Mouse (Mus musculus): ENCODE results near the gene Aldh3b1. TPM values are rescaled to one million over a fixed set of nuclear protein-coding genes. Genes with fewer than 3 reads are reported as not detected.
A peak's percentile ranks its signal among the peaks of the same experiment; 100 is the strongest.

Gene Aldh3b1
- polyA plus RNA-seq, 1 experiment from 2014 or later: 0.81 TPM

DNA sequence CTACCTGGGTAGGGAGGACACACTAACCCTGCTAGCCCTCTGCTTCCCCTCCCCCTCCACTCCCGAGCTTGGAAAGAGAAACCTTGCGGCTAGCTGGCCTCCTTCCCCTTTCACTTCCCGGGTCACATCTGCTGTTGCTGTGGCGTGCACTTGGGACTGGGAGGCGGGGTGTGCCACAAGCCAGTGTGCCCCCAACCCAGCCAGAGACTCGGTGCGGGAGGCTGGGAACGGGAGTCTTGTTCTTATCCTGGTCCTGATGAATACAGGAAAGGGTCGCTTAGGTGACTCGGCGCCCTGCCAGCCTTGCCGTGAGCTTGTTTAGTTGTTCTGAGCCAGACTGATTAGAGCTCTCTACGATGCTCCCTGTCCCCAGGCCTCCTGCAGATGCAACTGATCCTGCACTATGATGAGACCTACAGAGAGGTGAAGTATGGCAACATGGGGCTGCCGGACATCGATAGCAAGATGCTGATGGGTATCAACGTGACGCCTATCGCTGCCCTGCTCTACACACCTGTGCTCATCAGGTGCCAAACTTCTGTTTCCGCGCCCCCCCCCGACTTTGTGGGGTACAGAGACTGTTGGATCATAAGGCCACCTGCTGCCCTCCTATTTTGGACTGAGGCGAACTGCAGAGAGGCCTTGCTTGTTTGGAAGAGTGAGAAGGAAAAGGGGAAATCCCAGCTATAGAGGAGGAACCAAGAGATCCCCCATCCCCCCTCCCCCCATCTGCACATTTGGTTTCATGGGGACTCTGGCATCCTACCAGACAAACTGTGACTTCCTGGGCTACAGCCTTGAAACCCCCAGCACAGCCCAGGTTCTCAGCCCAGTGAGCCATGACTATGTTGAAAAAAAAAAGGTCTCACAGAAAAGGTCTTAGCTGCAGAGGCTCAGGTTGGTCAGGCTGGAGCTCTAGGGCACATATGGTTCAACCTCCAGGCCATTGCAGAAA lies 6.6 kb upstream of the Aldh3b1 start:
- Histone ChIP-seq H3K9me3 (no peaks in the 10 kb centered on the region), H3K4me3 (peak overlapping the region; percentile 64), H3K36me3 (replicated peaks) (no peaks in the 10 kb centered on the region), H3K27me3 (replicated peaks; ENCODE audit: low read depth, poor library complexity, severe bottlenecking) (peaks cover 28% of the 10 kb centered on the region), H3K27ac (replicated peaks) (peak overlapping the region; percentile 73), H3K4me1 (peaks cover 17% of the 10 kb centered on the region)
- DNase-seq (ENCODE audit: low spot score): peak; percentile 61
- WGBS: 7% methylated on average over 22 of the region's 22 CpGs

DNA sequence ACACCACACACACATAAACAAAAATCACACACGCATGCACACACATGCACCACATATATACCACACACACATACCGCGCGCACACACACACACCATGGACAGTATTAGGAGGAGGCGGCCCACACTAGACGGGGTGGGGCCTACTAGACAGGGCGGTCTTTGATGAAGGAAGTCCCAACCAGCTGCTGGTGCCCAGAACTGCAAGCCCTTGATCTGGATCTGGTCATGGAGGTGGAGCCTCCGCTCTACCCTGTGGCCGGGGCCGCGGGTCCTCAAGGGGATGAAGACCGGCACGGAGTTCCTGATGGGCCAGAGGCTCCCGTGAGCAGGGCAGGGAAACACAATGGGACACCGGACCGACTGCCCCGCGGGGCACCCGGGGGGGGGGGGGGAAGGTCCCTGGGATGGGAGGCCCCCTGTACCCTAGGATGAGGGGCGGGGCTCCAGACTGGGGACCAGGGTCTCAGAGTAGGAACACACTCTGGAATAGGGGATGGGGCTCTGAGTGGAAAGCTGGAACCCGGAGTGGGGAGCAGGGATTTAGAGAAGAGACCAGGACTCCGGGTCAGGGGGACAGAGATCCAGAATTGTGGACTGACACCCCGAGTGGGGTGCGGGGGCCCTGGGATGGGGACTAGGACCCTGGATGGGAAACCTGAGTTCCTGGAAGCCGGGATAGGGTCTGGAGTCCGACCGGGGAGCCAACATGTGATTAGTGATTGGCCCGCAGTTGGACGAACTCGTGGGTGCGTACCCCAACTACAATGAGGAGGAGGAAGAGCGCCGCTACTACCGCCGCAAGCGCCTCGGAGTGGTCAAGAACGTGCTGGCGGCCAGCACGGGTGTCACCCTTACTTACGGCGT lies 5.7 kb upstream of the Aldh3b1 start, which contains the start of gene Unc93b1:
Gene Unc93b1 (plus strand): TSS at position 155 of the 864 bp plus-strand sequence.
- Histone ChIP-seq H3K9me3 (no peaks in the 10 kb centered on the region), H3K4me1 (peaks cover 22% of the 10 kb centered on the region), H3K27me3 (replicated peaks; ENCODE audit: low read depth, poor library complexity, severe bottlenecking) (peaks cover 31% of the 10 kb centered on the region), H3K4me3 (peak within 1 kb of the TSS; percentile 64), H3K36me3 (replicated peaks) (no peaks in the 10 kb centered on the region), H3K27ac (replicated peaks) (peak within 1 kb of the TSS; percentile 73)
- peak; percentile 75 for DNase-seq (ENCODE audit: low spot score)
- 5% methylated on average over 42 of the region's 42 CpGs for WGBS

DNA sequence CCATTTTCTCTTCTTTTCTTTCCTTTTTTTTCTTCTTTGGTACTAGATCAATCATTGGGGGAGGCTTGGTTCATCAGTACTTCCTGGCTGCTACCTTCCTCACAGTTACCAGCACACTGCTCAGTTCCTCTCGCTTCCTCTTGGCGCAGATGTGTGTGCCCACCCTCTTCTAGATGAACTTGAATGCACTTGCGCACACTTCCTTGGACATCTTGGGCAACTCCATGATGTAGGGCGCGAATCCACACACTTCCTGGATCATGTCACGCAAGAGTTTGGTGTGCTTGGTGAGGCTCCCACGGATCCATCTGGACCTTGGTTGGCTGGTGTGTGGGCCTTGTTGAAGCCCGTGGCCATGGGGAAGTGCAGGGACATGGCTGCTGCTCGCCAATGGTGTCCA lies 2.1 kb upstream of the Aldh3b1 start:
- DNase-seq (ENCODE audit: low spot score): no peak
- Histone ChIP-seq H3K9me3 (no peaks in the 10 kb centered on the region), H3K4me3 (no peak overlapping the region), H3K27me3 (replicated peaks; ENCODE audit: low read depth, poor library complexity, severe bottlenecking) (peaks cover 25% of the 10 kb centered on the region), H3K27ac (replicated peaks) (no peak overlapping the region), H3K4me1 (peaks cover 39% of the 10 kb centered on the region), H3K36me3 (replicated peaks) (no peaks in the 10 kb centered on the region)
- 91% methylated on average over 9 of the region's 9 CpGs for WGBS

DNA sequence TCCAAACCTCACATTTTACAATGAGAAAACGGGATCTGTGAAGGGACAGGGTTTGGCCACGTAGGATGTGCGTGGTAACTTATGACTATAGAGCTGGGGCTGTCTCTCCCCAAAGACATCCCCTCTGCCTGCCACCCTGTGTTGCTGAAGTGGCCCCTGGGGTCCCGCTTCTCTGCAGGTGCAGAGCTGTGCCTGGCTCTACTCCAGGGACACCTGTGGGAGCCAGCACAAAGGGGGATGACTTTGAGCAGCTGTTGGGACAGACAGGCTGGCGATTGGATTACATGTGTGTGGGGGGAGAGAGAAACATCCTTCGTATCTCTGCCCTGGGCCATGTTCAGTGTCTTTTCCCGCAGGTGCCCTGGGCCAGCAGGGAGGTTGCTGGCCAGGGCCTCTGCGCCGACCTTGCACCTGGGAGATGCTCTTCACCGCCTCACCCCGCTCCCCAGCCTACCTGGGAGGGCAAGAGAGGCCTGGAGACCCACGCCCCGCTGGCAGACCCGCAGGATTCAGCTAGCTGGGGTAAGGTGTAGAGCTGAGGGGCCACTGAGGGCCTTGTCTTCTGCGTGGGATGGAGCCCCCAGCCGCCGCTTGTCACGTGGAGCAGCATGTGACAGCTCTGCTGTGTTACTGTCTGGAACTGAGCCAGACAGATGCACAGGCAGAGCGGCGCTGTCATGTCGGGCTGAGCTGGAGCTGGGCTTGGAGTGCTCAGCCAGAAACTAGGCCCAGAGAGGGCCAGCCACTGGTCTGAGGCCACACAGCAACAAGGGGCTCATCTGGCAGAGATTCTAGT lies 852 bp upstream of the Aldh3b1 start:
- H3K27ac ChIP-seq (replicated peaks): peak overlapping the region; percentile 67
- H3K9me3 ChIP-seq: no peaks in the 10 kb centered on the region
- peaks cover 13% of the 10 kb centered on the region; the same call in 1 of the 2 replicates for H3K27me3 ChIP-seq (replicated peaks; ENCODE audit: low read depth, poor library complexity, severe bottlenecking)
- DNase-seq (ENCODE audit: low spot score): no peak
- H3K4me3 ChIP-seq: no peak overlapping the region
- whole genome bisulfite sequencing: 79% methylated on average over 21 of the region's 21 CpGs
- H3K36me3 ChIP-seq (replicated peaks): no peaks in the 10 kb centered on the region
- H3K4me1 ChIP-seq: peaks cover 32% of the 10 kb centered on the region

DNA sequence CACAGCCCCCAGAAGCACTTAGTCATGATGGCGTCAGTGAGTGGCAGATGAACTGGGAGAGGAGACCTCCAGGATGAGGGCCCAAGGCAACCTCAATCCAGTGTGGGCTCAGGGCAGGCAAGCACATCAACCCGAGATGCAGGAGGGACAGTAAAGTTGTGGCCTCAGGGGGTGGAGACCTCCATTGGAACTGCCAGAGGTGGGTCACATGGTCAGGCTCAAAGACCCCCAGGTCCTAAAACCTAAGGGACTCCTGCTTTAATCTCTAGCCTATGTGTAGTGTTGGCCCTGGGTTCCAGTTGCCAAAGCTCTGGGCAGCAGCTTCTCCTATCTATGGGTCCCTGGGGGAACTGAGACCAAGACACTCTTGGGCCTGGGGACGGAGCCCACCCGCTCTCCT lies 829 bp downstream of the Aldh3b1 start:
- 0 out of 2 replicates have a peak, but pooled peaks cover 4% of the 10 kb centered on the region for H3K27me3 ChIP-seq (replicated peaks; ENCODE audit: low read depth, poor library complexity, severe bottlenecking)
- no peak overlapping the region for H3K4me3 ChIP-seq
- DNase-seq (ENCODE audit: low spot score): no peak
- H3K27ac ChIP-seq (replicated peaks): peak overlapping the region; percentile 67; the same call in 1 of the 2 replicates
- H3K36me3 ChIP-seq (replicated peaks): no peaks in the 10 kb centered on the region
- H3K4me1 ChIP-seq: peaks cover 30% of the 10 kb centered on the region
- 81% methylated on average over 4 of the region's 4 CpGs for WGBS
- H3K9me3 ChIP-seq: no peaks in the 10 kb centered on the region

DNA sequence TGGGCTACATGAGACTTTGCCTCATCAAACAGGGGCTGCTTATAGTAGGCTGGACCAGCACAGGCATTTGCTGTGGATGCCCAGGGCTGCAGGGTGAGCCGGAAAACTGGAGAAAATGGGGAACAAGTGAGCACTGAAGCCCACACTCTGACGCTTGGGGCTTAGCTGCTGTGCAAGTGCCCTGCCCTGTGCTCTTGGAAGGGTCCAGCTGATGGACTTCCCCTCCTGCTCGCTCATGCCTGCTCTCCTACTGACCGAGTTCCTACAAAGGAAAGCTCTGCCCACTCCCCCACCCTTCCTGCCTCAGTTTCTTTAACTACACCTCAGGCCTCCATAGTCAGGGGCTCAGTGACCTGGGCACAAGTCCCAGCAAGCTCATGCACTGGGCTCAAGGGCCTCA lies 1.6 kb downstream of the Aldh3b1 start:
- no peaks in the 10 kb centered on the region for H3K36me3 ChIP-seq (replicated peaks)
- peaks cover 38% of the 10 kb centered on the region for H3K4me1 ChIP-seq
- 87% methylated on average over 4 of the region's 4 CpGs for WGBS
- no peak overlapping the region for H3K27ac ChIP-seq (replicated peaks)
- DNase-seq (ENCODE audit: low spot score): no peak
- H3K4me3 ChIP-seq: no peak overlapping the region
- no peaks in the 10 kb centered on the region for H3K9me3 ChIP-seq
- H3K27me3 ChIP-seq (replicated peaks; ENCODE audit: low read depth, poor library complexity, severe bottlenecking): 0 out of 2 replicates have a peak, but pooled peaks cover 4% of the 10 kb centered on the region

DNA sequence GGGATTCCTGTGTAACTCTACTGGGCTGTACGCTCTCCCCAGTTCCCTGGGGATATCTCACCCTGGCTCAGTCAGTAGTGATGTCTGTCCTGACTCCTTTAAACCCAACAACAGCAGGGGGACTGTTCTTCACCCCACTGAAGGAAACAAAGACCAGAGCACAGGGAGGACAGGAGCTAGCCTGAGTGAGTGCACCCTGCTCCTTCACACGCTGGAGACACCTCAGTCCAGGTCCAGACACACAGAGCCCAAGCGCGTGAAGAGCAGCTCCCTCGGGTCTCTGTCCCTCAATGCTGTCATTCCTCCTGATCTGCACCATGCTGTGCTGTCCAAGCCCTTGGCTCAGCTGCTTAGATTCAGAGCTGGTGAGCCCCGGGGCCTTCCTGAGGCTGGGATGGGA lies 2.9 kb downstream of the Aldh3b1 start:
- no peak overlapping the region for H3K27ac ChIP-seq (replicated peaks)
- 64% methylated on average over 6 of the region's 6 CpGs for WGBS

DNA sequence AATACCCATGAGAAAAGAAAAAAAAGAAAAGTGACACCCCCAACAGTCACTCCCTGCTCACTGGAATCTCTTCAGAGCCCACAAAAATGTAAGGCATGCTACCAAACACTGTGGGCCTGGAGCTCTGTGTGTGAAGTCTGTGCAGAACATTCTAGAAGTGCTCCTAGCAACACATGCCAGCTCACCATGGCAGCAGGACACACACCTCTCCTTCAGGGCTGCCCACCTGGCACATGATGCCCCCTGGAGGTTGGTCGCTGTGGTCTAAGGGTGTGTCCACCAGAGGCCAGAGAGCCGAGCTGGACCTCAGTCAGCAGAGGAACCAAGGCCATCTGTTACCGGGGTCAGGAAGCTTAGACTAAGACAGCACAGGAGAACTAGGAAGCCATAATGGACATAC lies 3.3 kb downstream of the Aldh3b1 start:
- 77% methylated on average over 3 of the region's 3 CpGs for whole genome bisulfite sequencing
- H3K27ac ChIP-seq (replicated peaks): no peak overlapping the region
- 0 out of 2 replicates have a peak, but pooled peaks cover 4% of the 10 kb centered on the region for H3K27me3 ChIP-seq (replicated peaks; ENCODE audit: low read depth, poor library complexity, severe bottlenecking)
- H3K9me3 ChIP-seq: no peaks in the 10 kb centered on the region
- no peaks in the 10 kb centered on the region for H3K36me3 ChIP-seq (replicated peaks)
- peaks cover 42% of the 10 kb centered on the region for H3K4me1 ChIP-seq
- DNase-seq (ENCODE audit: low spot score): no peak
- no peak overlapping the region for H3K4me3 ChIP-seq

More for the DNA sequence above, 2.9 kb downstream of the Aldh3b1 start:
- Histone ChIP-seq H3K4me1 (peaks cover 42% of the 10 kb centered on the region), H3K27me3 (replicated peaks; ENCODE audit: low read depth, poor library complexity, severe bottlenecking) (0 out of 2 replicates have a peak, but pooled peaks cover 4% of the 10 kb centered on the region), H3K9me3 (no peaks in the 10 kb centered on the region), H3K36me3 (replicated peaks) (no peaks in the 10 kb centered on the region), H3K4me3 (no peak overlapping the region)
- no peak for DNase-seq (ENCODE audit: low spot score)

DNA sequence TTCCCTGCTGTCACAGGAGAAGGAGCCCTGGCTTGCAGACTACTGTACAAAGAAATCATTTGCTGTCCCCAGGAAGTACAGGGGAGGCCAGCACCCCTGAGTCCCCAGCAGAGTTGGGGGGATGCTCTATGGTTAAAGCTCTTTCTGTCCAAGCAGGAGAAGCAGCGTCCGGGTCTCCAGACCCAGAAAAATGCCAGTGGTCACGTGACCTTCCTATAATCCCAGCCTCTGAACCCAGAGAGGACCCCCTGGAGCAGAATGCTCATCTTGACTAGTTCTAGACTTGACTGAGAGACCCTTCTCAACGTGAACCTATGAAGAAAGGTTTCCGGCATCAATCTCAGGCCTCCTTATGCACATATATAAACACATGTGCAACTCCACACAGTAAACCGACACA lies 3.7 kb downstream of the Aldh3b1 start:
- Histone ChIP-seq H3K27ac (replicated peaks) (no peak overlapping the region), H3K9me3 (no peaks in the 10 kb centered on the region), H3K4me1 (peaks cover 42% of the 10 kb centered on the region), H3K4me3 (no peak overlapping the region), H3K27me3 (replicated peaks; ENCODE audit: low read depth, poor library complexity, severe bottlenecking) (0 out of 2 replicates have a peak, but pooled peaks cover 4% of the 10 kb centered on the region), H3K36me3 (replicated peaks) (no peaks in the 10 kb centered on the region)
- no peak for DNase-seq (ENCODE audit: low spot score)
- WGBS: 78% methylated on average over 6 of the region's 6 CpGs

DNA sequence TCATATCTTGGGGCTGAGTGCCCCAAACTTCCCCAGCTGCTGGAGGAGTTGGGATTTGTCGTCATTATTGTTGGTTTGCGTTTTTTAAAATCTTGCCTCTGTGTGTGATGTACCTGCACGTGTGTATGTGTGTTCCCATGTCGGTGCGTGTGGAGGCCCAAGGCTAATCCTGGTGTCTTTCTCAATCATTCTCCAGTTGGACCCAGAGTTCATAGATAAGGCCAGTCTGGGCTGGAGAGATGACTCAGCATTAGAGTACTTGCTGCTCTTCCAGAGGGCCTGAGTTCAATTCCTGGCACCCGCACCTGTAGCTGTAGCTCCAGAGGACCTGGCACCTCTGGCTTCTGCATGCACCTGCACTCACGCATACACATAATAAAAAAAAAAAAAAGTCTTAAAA lies 4.7 kb downstream of the Aldh3b1 start:
- 93% methylated on average over 7 of the region's 7 CpGs for WGBS
- no peak overlapping the region for H3K4me3 ChIP-seq
- no peak overlapping the region for H3K27ac ChIP-seq (replicated peaks)
- H3K4me1 ChIP-seq: peaks cover 39% of the 10 kb centered on the region
- H3K36me3 ChIP-seq (replicated peaks): no peaks in the 10 kb centered on the region
- no peaks in the 10 kb centered on the region for H3K27me3 ChIP-seq (replicated peaks; ENCODE audit: low read depth, poor library complexity, severe bottlenecking)
- no peaks in the 10 kb centered on the region for H3K9me3 ChIP-seq
- no peak for DNase-seq (ENCODE audit: low spot score)

DNA sequence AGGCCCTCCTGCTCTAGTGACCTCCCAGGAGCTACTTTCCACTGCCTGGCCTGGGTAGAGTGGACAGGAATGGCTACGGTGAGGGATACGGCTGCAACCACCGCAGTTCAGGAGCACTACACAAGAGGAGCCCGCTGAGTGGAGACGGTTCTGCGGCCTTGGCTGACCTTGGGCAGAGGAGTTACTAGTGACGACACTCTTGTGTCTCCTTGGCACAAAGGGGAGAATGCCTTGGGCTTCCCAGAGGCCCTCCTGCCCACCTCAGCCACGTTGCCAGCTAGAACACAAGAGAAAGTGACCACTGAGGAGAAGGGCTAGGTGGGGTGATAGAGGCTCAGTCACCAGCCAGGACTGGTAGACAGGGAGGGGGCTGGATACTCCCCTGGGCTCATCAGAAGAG lies 5.4 kb downstream of the Aldh3b1 start:
- H3K36me3 ChIP-seq (replicated peaks): no peaks in the 10 kb centered on the region
- H3K4me1 ChIP-seq: peaks cover 39% of the 10 kb centered on the region
- DNase-seq (ENCODE audit: low spot score): no peak
- no peak overlapping the region for H3K4me3 ChIP-seq
- peak overlapping the region; percentile 59 for H3K27ac ChIP-seq (replicated peaks)
- H3K27me3 ChIP-seq (replicated peaks; ENCODE audit: low read depth, poor library complexity, severe bottlenecking): no peaks in the 10 kb centered on the region
- WGBS: 89% methylated on average over 8 of the region's 8 CpGs
- H3K9me3 ChIP-seq: no peaks in the 10 kb centered on the region

DNA sequence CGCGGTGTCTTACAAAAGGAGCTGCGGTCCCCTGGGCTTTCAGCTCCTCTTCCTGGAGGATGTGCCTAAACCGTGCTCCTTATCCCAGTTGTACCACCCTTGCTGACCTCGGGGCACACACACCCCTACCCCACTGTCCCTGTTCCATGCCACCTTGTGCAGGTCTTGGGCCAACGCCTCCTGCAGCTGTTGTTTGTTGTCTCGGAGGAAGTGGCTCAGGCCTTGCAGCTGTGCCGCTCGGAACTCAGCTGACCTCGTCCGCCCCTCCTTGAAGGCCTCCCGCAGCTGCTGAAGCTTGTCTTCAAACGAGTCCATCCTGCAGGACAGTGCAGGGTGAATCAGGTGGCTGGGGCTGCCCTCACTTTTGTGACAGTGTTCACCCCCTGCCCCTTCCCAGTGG lies 6.0 kb downstream of the Aldh3b1 start:
- Histone ChIP-seq H3K27me3 (replicated peaks; ENCODE audit: low read depth, poor library complexity, severe bottlenecking) (no peaks in the 10 kb centered on the region), H3K36me3 (replicated peaks) (no peaks in the 10 kb centered on the region), H3K27ac (replicated peaks) (peak overlapping the region; percentile 59), H3K9me3 (no peaks in the 10 kb centered on the region), H3K4me1 (peaks cover 35% of the 10 kb centered on the region), H3K4me3 (no peak overlapping the region)
- DNase-seq (ENCODE audit: low spot score): no peak
- 47% methylated on average over 13 of the region's 13 CpGs for WGBS
